Mouse (Mus musculus) limb, embryonic 12.5 days (tissue): ENCODE measurements around the gene Pigl. TPM values are rescaled to one million over a fixed set of nuclear protein-coding genes. Genes with fewer than 3 reads are reported as not detected.
"Not testable (repeated sequence)": the region's sequence is repeated elsewhere in the genome, so short reads cannot be mapped to it uniquely, and the experiment has no call there.

Experiments used
- ATAC-seq: fragments of 200-750 bp; cut with Nextera tagmentation; 2 replicates; pipeline ENCODE4 v1.8.0; 2017; ENCODE audit warnings: low read depth, moderate TSS enrichment; ENCODE audit not compliant: insufficient number of reproducible peaks, insufficient read depth, low FRiP score, low TSS enrichment
- H3K27ac ChIP-seq: fragments of 300-500 bp; sonication (generic); 2 replicates; pipeline ENCODE4 v1.5.1; 2016; ENCODE audit warnings: mild to moderate bottlenecking, moderate library complexity
- H3K27me3 ChIP-seq: fragments of 300-500 bp; sonication (generic); 2 replicates; pipeline ENCODE4 v1.6.1; 2016; ENCODE audit warnings: mild to moderate bottlenecking, moderate library complexity
- H3K36me3 ChIP-seq: fragments of 300-500 bp; sonication (generic); 2 replicates; pipeline ENCODE4 v1.6.1; 2016; ENCODE audit warnings: mild to moderate bottlenecking, moderate library complexity
- H3K4me1 ChIP-seq: fragments of 300-500 bp; sonication (generic); replicated peaks from 2 replicates; pipeline ENCODE4 v1.6.1; 2016
- H3K4me2 ChIP-seq: fragments of 300-500 bp; sonication (generic); 2 replicates; pipeline ENCODE4 v1.6.1; 2016; ENCODE audit warnings: mild to moderate bottlenecking, moderate library complexity
- H3K4me3 ChIP-seq: fragments of 300-500 bp; sonication (generic); replicated peaks from 2 replicates; pipeline ENCODE4 v1.5.1; 2016; ENCODE audit warnings: mild to moderate bottlenecking
- H3K9ac ChIP-seq: fragments of 300-500 bp; sonication (generic); replicated peaks from 2 replicates; pipeline ENCODE4 v1.6.1; 2016; ENCODE audit warnings: mild to moderate bottlenecking, moderate library complexity
- H3K9me3 ChIP-seq: fragments of 300-500 bp; sonication (generic); 2 replicates; pipeline ENCODE4 v1.6.1; 2016; ENCODE audit warnings: mild to moderate bottlenecking, moderate library complexity
- WGBS: fragments of 180-500 bp; shearing (Covaris S2); methylation state at CpG from one replicate; pipeline ENCODE4 v1.1.7; 2016; 5-methylcytosine and 5-hydroxymethylcytosine counted together
- polyA plus RNA-seq: library from polyadenylated mRNA; unstranded; fragments of >200 nt; fragmentation: Nextera tagmentation; extraction: Ambion mirVana; gene quantifications from 2 replicates; pipeline ENCODE4 v1.2.1, GENCODE M21; 2016

The Pigl gene
- polyA plus RNA-seq, 1 experiment from 2014 or later = 9.5 TPM

DNA sequence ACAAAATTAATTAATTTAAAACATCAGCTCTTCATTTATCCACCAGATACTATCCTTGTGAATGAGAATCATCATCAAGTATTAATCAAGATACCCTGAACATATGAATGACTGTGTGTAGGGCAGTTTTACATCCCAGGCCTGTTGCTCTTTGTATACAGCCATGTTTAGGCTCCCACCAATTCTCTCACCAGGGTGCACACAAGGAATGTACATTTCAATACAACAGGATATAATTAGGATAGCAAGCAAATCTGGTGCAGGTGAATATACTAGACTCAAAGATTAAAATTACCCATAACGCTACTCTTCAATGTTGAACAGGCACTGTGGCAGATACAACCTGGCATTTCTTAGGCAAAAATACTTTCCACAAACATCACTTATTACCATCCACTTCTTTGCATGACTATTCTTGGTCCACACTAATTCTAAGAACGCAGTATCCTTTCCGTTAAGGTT is 2.2 kb upstream of the Pigl start:
- no peak for ATAC-seq
- peak overlapping the region; percentile 90 for H3K4me3 ChIP-seq
- H3K9ac ChIP-seq = peak overlapping the region; percentile 98; the same call in 1 of the 2 replicates
- H3K4me1 ChIP-seq = peaks cover 18% of the 10 kb centered on the region
- peaks cover under 1% of the 10 kb centered on the region; the same call in 1 of the 2 replicates for H3K36me3 ChIP-seq
- H3K9me3 ChIP-seq = no peaks in the 10 kb centered on the region
- no peaks in the 10 kb centered on the region for H3K27me3 ChIP-seq
- peak overlapping the region; percentile 94; the same call in 1 of the 2 replicates for H3K27ac ChIP-seq
- peak overlapping the region; percentile 68 for H3K4me2 ChIP-seq
- 11% methylated on average over 3 of the region's 3 CpGs for WGBS

DNA sequence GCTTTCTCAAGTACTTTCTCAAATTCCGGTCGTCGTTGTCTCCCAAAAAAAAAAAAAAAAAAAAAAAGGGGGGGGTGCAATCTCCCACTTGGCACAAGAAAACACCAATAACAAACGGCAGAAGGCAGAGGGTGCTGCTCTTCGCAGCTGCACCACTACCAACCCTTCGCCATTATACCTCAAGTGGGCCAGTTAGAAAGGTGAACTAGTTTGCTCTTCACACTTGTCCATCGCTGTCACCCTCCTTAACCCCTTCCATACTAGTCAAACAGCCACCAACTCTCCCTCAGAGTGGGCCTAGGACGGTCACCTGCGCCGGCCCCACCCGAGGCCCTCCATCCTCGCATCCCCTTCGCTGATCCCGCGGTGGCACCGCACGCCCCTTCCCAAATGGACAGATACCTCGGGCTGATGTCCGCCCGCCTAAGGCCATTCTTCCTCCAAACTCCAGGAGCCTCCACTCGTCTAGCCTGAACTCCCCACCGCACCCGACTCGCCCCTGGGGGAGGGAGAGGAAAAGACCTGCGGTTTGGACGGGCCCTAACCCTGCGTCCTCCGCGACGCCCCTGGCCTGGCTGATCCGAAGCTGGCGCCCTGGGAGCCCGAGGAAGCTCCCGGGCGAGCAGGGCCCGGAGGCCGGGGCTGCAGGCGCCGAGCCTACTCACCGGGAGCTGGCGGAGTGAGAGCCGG is 1.6 kb upstream of the Pigl start:
- H3K4me1 ChIP-seq = peaks cover 18% of the 10 kb centered on the region
- H3K36me3 ChIP-seq = no peaks in the 10 kb centered on the region
- H3K27ac ChIP-seq = peak overlapping the region; percentile 94
- peak overlapping the region; percentile 98 for H3K9ac ChIP-seq
- peak; percentile 76 for ATAC-seq
- under 1% methylated on average over 42 of the region's 42 CpGs for WGBS
- H3K27me3 ChIP-seq = no peaks in the 10 kb centered on the region
- peak overlapping the region; percentile 90 for H3K4me3 ChIP-seq
- no peaks in the 10 kb centered on the region for H3K9me3 ChIP-seq
- peak overlapping the region; percentile 68 for H3K4me2 ChIP-seq

DNA sequence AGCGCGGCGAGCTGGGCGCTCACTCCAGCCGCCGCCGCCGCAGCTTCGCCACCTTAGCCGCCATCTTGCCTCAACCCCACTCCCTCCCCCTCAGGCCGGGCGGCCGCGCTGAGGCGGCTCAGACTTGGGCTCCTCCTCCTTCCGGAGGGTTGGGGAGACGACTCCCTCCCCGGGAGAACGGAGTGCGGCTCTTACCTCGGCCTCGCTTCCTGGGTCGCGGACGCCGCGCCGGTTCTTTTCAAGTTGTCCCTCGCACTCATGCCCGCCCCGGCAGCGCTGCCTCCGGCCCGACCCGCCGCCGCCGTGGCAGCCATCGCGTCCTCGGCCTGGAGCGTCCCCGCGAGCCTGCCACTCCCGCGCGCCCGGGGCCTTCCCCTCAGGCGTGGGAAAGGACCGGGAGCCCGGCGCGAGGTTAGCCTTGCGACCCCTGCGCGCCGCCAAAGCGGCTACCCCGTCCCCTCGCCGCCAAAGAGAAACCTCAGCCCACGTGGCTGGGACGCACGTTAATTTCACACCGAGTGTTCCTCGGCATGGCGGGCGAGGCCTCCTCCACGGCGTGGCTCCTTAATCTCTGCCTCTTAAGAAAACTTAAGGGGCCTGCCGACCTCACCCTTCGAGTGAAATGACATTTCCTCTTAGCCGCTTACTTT is 894 bp upstream of the Pigl start:
- Histone ChIP-seq H3K9me3 (no peaks in the 10 kb centered on the region), H3K27me3 (no peaks in the 10 kb centered on the region), H3K9ac (peak overlapping the region; percentile 98), H3K4me2 (peak overlapping the region; percentile 68), H3K27ac (peak overlapping the region; percentile 94), H3K4me3 (peak overlapping the region; percentile 90), H3K36me3 (no peaks in the 10 kb centered on the region), H3K4me1 (peaks cover 18% of the 10 kb centered on the region)
- WGBS = under 1% methylated on average over 60 of the region's 73 CpGs
- peak; percentile 92 for ATAC-seq

DNA sequence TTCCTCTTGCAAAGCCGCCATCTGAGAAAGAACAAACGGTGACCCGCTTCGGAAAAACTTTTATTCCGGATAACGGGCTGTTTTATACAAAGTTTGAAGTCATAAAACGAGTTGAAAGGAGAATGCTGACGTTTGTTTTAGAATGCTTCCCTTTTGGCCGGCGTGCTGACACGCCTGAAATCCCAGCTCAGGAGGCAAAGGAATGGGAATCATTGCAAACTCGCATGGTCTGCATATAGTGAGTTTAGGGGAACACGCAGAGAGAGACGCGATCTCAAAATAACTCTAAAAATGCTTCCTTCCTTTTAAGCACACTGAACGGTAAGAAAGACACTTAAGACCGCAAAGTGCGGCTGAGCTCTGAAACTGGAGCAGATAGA is 379 bp upstream of the Pigl start:
- ATAC-seq = no peak
- Histone ChIP-seq H3K27ac (peak overlapping the region; percentile 94), H3K27me3 (no peaks in the 10 kb centered on the region), H3K4me2 (peak overlapping the region; percentile 68), H3K4me3 (peak overlapping the region; percentile 90), H3K9me3 (no peaks in the 10 kb centered on the region), H3K4me1 (peaks cover 18% of the 10 kb centered on the region), H3K36me3 (no peaks in the 10 kb centered on the region), H3K9ac (peak overlapping the region; percentile 98)
- WGBS = under 1% methylated on average over 18 of the region's 18 CpGs

DNA sequence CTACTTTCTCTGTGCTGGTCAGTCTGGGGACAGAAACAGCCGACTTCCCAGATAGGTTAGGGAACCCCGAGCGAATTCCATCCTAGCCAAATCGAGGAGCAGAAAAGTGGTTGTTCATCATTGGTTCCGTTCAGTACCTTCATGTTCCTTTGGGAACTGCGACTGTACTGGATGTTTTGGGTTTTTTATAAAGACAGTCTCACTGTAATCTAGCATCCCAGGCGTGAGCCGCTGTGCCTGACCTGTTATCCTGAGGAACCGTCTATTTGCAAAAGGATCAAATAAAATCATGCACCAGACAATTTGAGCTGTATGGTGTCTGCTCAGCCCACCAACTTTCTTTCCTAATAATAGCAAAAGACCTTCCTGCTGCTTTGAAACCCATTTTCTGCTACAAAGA is 520 bp downstream of the Pigl start:
- ATAC-seq = no peak
- peaks cover 15% of the 10 kb centered on the region for H3K4me1 ChIP-seq
- H3K9me3 ChIP-seq = no peaks in the 10 kb centered on the region
- peak overlapping the region; percentile 90 for H3K4me3 ChIP-seq
- WGBS = 2% methylated on average over 9 of the region's 9 CpGs
- H3K27me3 ChIP-seq = no peaks in the 10 kb centered on the region
- no peaks in the 10 kb centered on the region for H3K36me3 ChIP-seq
- H3K4me2 ChIP-seq = peak overlapping the region; percentile 68
- H3K27ac ChIP-seq = peak overlapping the region; percentile 94
- peak overlapping the region; percentile 98 for H3K9ac ChIP-seq

DNA sequence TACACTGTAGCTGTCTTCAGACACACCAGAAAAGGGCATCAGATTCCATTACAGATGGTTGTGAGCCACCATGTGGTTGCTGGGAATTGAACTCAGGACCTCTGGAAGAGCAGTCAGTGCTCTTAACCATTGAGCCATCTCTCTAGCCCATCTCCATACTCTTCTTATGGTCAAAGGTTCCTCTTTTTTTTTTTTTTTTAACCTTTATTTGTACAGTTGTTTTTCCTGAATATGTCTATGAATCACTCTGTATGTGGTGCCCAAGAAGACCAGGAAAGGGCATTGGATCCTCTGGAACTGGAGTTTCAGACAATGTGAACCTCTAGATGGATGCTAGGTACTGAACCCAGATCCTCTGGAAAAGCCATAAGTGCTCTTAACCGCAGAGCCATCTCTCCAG is 4.3 kb downstream of the Pigl start:
- not testable (repeated sequence) for H3K4me3 ChIP-seq, H3K4me2 ChIP-seq, ATAC-seq, H3K27ac ChIP-seq, H3K27me3 ChIP-seq, H3K9ac ChIP-seq, H3K4me1 ChIP-seq, H3K9me3 ChIP-seq, H3K36me3 ChIP-seq
- 97% methylated on average over 1 of the region's 1 CpGs for WGBS

DNA sequence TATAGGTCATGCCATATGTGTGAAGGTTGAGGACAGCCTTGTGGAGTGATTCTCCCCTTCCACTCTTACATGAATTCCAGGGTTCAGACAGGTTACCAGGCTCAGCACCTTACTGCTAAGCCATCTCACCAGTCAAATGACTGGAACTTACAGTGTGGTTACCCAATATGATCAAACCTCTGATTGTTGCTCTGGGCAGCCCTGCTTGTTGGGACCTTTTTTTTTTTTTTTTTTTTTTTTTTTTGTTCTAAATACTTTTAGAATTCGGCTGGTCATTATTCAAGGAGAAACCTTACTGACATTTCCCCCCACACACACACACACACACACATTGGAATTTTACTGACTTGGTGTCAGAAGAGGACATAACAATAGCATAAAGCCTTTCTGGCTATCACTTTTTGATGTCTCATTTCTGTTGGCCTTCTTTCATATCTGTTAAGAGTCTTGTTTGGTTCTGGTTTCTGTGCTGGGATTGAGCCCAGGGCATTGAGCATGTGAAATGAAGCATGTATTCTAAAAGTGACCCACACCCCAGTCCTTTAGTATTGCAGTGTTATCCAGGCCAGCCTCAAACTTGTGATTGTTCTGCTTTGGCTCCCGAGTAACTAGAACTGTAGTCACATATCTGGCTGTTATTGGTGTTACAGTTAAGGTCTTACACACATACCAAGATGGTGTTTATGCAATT is 5.1 kb downstream of the Pigl start:
- 92% methylated on average over 2 of the region's 2 CpGs for WGBS
- Histone ChIP-seq H3K4me2 (no peak overlapping the region), H3K36me3 (no peaks in the 10 kb centered on the region), H3K9ac (no peak overlapping the region), H3K27ac (no peak overlapping the region), H3K4me1 (peaks cover 7% of the 10 kb centered on the region; the same call in 1 of the 2 replicates), H3K27me3 (no peaks in the 10 kb centered on the region), H3K4me3 (no peak overlapping the region), H3K9me3 (no peaks in the 10 kb centered on the region)
- no peak for ATAC-seq

DNA sequence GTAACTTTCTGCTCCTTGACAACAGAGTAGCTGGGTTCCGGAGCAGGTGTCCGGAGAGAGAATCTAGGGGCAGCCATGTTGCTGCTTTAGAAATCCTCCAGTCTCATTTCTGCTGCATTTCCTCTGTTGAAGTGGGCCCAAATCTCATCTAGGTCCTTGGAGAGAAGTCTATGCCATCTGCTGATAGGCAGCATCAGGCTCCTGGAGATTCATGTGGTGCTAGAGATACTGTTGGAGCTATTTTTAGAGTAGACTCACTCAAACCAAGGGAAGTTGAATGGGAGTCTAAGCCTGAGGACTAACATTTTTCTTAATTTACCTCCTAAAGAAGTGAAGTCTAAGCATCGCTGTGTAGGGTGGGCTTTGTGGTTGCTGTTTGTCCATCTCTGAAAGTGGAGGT is 6.4 kb downstream of the Pigl start:
- Histone ChIP-seq H3K27ac (no peak overlapping the region), H3K4me1 (no peaks in the 10 kb centered on the region), H3K9ac (no peak overlapping the region), H3K27me3 (no peaks in the 10 kb centered on the region), H3K4me3 (no peak overlapping the region), H3K9me3 (no peaks in the 10 kb centered on the region), H3K36me3 (no peaks in the 10 kb centered on the region), H3K4me2 (no peak overlapping the region)
- ATAC-seq = no peak
- WGBS = 94% methylated on average over 3 of the region's 3 CpGs

DNA sequence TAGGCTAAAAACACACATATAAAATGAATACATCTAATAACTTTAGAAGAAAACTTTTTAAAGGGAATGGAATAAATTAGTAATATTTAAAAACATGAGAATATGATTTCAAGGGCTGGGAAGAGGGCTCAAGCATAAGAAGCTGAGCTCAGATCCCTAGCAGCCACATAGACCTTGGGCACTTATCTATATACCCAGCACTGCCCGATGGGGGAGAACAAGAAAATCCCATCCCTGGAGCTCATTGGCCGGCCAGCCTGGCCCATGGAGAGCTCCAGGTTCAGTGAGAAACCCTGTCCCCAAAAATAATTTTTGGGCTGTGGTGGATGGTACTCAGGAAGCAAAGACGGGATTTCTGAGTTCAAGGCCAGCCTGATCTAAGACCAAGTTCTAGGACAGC is 7.6 kb downstream of the Pigl start:
- H3K4me3 ChIP-seq = no peak overlapping the region
- H3K27me3 ChIP-seq = no peaks in the 10 kb centered on the region
- ATAC-seq = no peak
- H3K9ac ChIP-seq = no peak overlapping the region
- H3K4me1 ChIP-seq = no peaks in the 10 kb centered on the region
- H3K36me3 ChIP-seq = no peaks in the 10 kb centered on the region
- no peaks in the 10 kb centered on the region for H3K9me3 ChIP-seq
- H3K27ac ChIP-seq = no peak overlapping the region
- WGBS = 92% methylated on average over 3 of the region's 3 CpGs
- no peak overlapping the region for H3K4me2 ChIP-seq

DNA sequence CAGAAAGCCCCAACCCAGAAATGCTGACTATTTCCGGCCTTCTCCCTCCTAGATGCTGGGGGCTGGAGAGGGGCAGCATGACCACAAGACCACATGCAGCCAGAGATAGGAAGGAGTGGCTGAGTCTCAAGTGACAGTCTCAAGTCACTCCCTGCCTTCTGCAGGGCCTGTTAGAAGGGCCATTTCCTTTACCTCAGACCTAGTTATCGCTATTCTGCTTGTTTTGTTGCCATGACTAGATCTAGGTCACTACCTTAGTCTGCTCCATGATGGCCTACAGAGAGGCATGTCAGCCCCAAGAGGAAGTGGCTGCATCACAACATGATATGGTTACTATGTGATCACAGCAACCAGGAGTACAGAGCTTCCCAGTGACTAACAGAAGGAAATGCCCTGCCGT is 8.3 kb downstream of the Pigl start:
- H3K4me2 ChIP-seq = no peak overlapping the region
- H3K9ac ChIP-seq = no peak overlapping the region
- H3K4me3 ChIP-seq = no peak overlapping the region
- H3K4me1 ChIP-seq = no peaks in the 10 kb centered on the region
- no peaks in the 10 kb centered on the region for H3K36me3 ChIP-seq
- H3K9me3 ChIP-seq = no peaks in the 10 kb centered on the region
- no peak for ATAC-seq
- WGBS = 86% methylated on average over 3 of the region's 3 CpGs
- H3K27me3 ChIP-seq = no peaks in the 10 kb centered on the region
- no peak overlapping the region for H3K27ac ChIP-seq

DNA sequence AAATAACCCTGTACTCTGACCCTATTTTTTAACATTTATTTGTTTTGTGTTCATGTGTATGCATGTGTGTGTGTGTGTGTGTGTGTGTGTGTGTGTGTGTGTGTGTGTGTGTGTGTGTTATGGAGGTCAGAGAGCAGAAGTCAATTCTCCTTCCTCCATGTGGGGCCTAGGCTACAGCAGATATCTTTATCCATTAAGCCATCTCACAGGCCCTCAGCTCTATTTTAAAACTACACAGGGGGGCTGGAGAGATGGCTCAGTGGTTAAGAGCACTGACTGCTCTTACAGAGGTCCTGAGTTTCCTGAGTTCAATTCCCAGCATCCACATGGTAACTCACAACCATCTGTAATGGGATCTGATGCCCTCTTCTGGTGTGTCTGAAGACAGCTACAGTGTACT is 9.0 kb downstream of the Pigl start:
- not testable (repeated sequence) for H3K4me3 ChIP-seq, H3K9ac ChIP-seq, H3K27me3 ChIP-seq, ATAC-seq, H3K27ac ChIP-seq, H3K9me3 ChIP-seq, H3K36me3 ChIP-seq, H3K4me1 ChIP-seq, H3K4me2 ChIP-seq
